Mouse (Mus musculus) liver, embryonic 13.5 days (tissue): ENCODE data around the gene Tsr3. TPM values are rescaled to one million over a fixed set of nuclear protein-coding genes. Genes with fewer than 3 reads are reported as not detected.

Experiments used
- ATAC-seq: fragments of 200-750 bp; cut with Nextera tagmentation; 2 replicates; pipeline ENCODE4 v1.8.0; 2017; ENCODE audit warnings: low read depth, mild to moderate bottlenecking, moderate number of reproducible peaks, moderate library complexity
- DNase-seq: peaks from one replicate; pipeline ENCODE4 v3.0.0; 2022
- H3K27ac ChIP-seq: fragments of 300-500 bp; sonication (generic); 2 replicates; pipeline ENCODE4 v1.5.1; 2015; ENCODE audit warnings: moderate library complexity, mild to moderate bottlenecking, inconsistent platforms
- H3K27me3 ChIP-seq: fragments of 300-500 bp; sonication (generic); 2 replicates; pipeline ENCODE4 v1.6.1; 2015; ENCODE audit warnings: mild to moderate bottlenecking, inconsistent platforms
- H3K36me3 ChIP-seq: fragments of 300-500 bp; sonication (generic); 2 replicates; pipeline ENCODE4 v1.6.1; 2015; ENCODE audit warnings: mild to moderate bottlenecking, inconsistent platforms
- H3K4me1 ChIP-seq: fragments of 300-500 bp; sonication (generic); replicated peaks from 2 replicates; pipeline ENCODE4 v1.6.1; 2015; ENCODE audit warnings: inconsistent platforms
- H3K4me2 ChIP-seq: fragments of 300-500 bp; sonication (generic); 2 replicates; pipeline ENCODE4 v1.6.1; 2015; ENCODE audit warnings: inconsistent platforms, mild to moderate bottlenecking, moderate library complexity
- H3K4me3 ChIP-seq: fragments of 300-500 bp; sonication (generic); replicated peaks from 2 replicates; pipeline ENCODE4 v1.5.1; 2015; ENCODE audit warnings: mild to moderate bottlenecking, inconsistent platforms
- H3K9ac ChIP-seq: fragments of 300-500 bp; sonication (generic); 2 replicates; pipeline ENCODE4 v1.6.1; 2015; ENCODE audit warnings: mild to moderate bottlenecking, inconsistent platforms
- H3K9me3 ChIP-seq: fragments of 300-500 bp; sonication (generic); replicated peaks from 2 replicates; pipeline ENCODE4 v1.6.1; 2016; ENCODE audit warnings: inconsistent platforms
- WGBS: fragments of 180-500 bp; shearing (Covaris S2); methylation state at CpG from one replicate; pipeline ENCODE4 v1.1.7; 2015; ENCODE audit not compliant: insufficient replicate concordance; 5-methylcytosine and 5-hydroxymethylcytosine counted together
- polyA plus RNA-seq: library from polyadenylated mRNA; unstranded; fragments of >200 nt; fragmentation: Nextera tagmentation; extraction: Ambion mirVana; gene quantifications from 2 replicates; pipeline ENCODE4 v1.2.1, GENCODE M21; 2015

The Tsr3 gene
- polyA plus RNA-seq, 1 experiment from 2014 or later, result 24.2 TPM

GRCm38 (mm10) chr17:25248033-25248750, 8.2 kb downstream of the Tsr3 start:
- H3K4me3 ChIP-seq, result no peak overlapping the region
- H3K4me2 ChIP-seq, result no peak overlapping the region
- no peaks in the 10 kb centered on the region for H3K9me3 ChIP-seq
- no peaks in the 10 kb centered on the region for H3K4me1 ChIP-seq
- ATAC-seq (no peak), DNase-seq (no peak)
- WGBS, result 46% methylated on average over 18 of the region's 18 CpGs
- H3K27ac ChIP-seq, result no peak overlapping the region
- peaks cover 15% of the 10 kb centered on the region for H3K36me3 ChIP-seq
- H3K27me3 ChIP-seq, result peaks cover 32% of the 10 kb centered on the region
- no peak overlapping the region for H3K9ac ChIP-seq

GRCm38 (mm10) chr17:25250181-25250835, 10.3 kb downstream of the Tsr3 start:
- Histone ChIP-seq H3K4me3 (no peak overlapping the region), H3K27ac (no peak overlapping the region), H3K36me3 (no peaks in the 10 kb centered on the region), H3K4me1 (no peaks in the 10 kb centered on the region), H3K4me2 (no peak overlapping the region), H3K27me3 (peaks cover 53% of the 10 kb centered on the region), H3K9ac (no peak overlapping the region), H3K9me3 (no peaks in the 10 kb centered on the region)
- WGBS, result 68% methylated on average over 8 of the region's 8 CpGs
- no peak for ATAC-seq
- DNase-seq, result no peak

- Histone ChIP-seq H3K4me2 (no peak overlapping the region), H3K9me3 (no peaks in the 10 kb centered on the region), H3K4me3 (no peak overlapping the region), H3K9ac (no peak overlapping the region), H3K4me1 (peaks cover 12% of the 10 kb centered on the region), H3K27ac (no peak overlapping the region), H3K36me3 (no peaks in the 10 kb centered on the region), H3K27me3 (peaks cover 71% of the 10 kb centered on the region)
- DNase-seq (no peak), ATAC-seq (no peak)
- 46% methylated on average over 3 of the region's 3 CpGs for whole genome bisulfite sequencing
These were observed 12.7 kb downstream of the Tsr3 start for GRCm38 (mm10) chr17:25252643-25253042.

GRCm38 (mm10) chr17:25253760-25254159, 13.8 kb downstream of the Tsr3 start:
- H3K4me1 ChIP-seq, result peaks cover 15% of the 10 kb centered on the region
- no peaks in the 10 kb centered on the region for H3K36me3 ChIP-seq
- ATAC-seq (no peak), DNase-seq (no peak)
- H3K9me3 ChIP-seq, result no peaks in the 10 kb centered on the region
- H3K4me2 ChIP-seq, result no peak overlapping the region
- no peak overlapping the region for H3K9ac ChIP-seq
- WGBS, result 51% methylated on average over 10 of the region's 10 CpGs
- peaks cover 67% of the 10 kb centered on the region for H3K27me3 ChIP-seq
- H3K27ac ChIP-seq, result no peak overlapping the region
- H3K4me3 ChIP-seq, result no peak overlapping the region

DNA sequence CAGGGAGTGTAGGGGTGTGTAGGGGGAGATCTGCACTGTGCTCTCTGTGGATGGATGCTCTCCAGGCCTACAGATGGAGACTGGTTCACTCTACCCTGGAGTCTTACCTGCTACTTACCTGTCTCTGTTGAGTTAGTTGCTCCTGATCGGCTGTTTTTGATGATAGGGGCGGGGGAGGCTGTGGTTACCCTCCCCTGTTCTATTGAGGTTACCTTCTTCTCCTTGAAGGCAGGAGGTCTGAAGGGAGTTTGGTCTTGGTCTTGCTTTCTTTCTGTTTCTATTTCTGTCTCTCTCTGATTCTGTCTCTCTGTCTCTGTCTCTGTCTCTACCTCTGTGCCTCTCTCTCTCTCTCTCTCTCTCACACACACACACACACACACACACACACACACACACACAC, 15.1 kb downstream of the Tsr3 start:
- Histone ChIP-seq H3K36me3 (peaks cover 13% of the 10 kb centered on the region), H3K4me3 (0 out of 2 replicates have a peak overlapping the region, but pooled peaks have one; percentile 43), H3K4me1 (peaks cover 15% of the 10 kb centered on the region), H3K27me3 (peaks cover 67% of the 10 kb centered on the region), H3K4me2 (no peak overlapping the region), H3K27ac (no peak overlapping the region), H3K9me3 (no peaks in the 10 kb centered on the region), H3K9ac (no peak overlapping the region)
- no peak for DNase-seq
- ATAC-seq, result no peak
- 51% methylated on average over 2 of the region's 2 CpGs for WGBS

DNA sequence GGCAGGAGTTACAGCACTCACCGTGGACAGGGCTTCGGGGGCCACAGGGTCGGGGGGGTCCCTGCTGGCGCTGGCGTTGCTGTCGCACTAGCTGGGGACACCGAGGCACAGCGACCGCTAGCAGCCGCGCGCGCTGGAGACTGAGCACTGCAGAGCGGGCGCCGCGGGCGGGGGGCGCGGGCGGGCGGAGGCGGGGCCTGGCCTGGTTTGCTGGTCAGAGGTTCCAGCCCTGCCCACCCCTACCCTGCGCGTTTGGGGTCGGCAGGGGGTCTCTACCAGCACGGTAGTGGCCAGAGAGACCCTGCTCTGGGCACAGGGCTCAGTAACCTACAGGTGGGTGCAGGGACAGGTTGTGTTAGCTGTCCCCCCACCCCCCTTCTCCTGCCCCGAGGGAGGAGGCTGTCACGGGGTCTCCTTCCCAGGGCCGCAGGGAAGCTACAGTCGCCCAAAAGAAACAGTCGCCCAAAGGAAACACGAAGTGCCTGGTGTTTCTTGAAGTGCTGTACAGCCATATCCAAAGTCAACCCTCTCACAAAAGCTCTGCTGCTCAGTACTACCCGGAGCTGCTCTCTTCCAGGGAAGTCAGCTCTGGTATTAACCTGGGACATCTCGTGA, 16.3 kb downstream of the Tsr3 start, which contains the start of gene Baiap3:
Gene Baiap3, minus strand, starts transcription at position 225 of the 615 bp plus-strand sequence.
- ATAC-seq, result 0 out of 2 replicates have a peak, but pooled peaks have one; percentile 3
- Histone ChIP-seq H3K27me3 (peaks cover 62% of the 10 kb centered on the region), H3K9ac (peak within 1 kb of the TSS; percentile 52), H3K27ac (no peak within 1 kb of the TSS), H3K4me3 (peak within 1 kb of the TSS; percentile 43), H3K9me3 (no peaks in the 10 kb centered on the region), H3K4me2 (peak within 1 kb of the TSS; percentile 61), H3K36me3 (peaks cover 18% of the 10 kb centered on the region), H3K4me1 (peaks cover 15% of the 10 kb centered on the region)
- 5% methylated on average over 35 of the region's 35 CpGs for WGBS
- no peak for DNase-seq

DNA sequence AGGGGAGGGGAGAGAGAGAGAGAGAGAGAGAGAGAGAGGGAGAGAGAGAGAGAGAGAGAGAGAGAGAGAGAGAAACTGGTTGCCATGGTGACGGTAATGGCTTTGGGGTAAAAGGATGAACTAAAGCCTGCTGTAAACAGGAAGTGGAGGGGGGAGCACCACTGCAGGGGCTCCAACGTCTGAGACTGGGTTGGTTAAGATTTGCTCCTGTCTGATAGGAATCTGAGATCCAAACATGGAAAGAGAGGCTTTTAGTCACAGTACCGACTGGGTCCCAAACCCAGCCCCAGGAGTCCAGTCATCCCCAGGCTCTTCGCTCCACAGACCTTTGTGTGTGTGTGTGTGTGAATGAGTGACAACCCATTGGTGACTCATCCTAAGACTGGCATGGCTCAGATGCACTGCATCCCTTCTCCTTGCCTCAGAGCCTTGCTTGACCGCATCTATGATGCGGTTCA, 17.9 kb downstream of the Tsr3 start:
- no peak overlapping the region for H3K4me2 ChIP-seq
- peaks cover 48% of the 10 kb centered on the region for H3K27me3 ChIP-seq
- DNase-seq, result no peak
- 45% methylated on average over 6 of the region's 6 CpGs for WGBS
- H3K4me1 ChIP-seq, result peaks cover 15% of the 10 kb centered on the region
- ATAC-seq, result no peak
- no peaks in the 10 kb centered on the region for H3K9me3 ChIP-seq
- H3K36me3 ChIP-seq, result peaks cover 24% of the 10 kb centered on the region
- H3K27ac ChIP-seq, result no peak overlapping the region
- no peak overlapping the region for H3K9ac ChIP-seq
- H3K4me3 ChIP-seq, result no peak overlapping the region

GRCm38 (mm10) chr17:25264453-25264852, 24.5 kb downstream of the Tsr3 start:
- ATAC-seq (no peak), DNase-seq (no peak)
- H3K9ac ChIP-seq, result no peak overlapping the region
- peaks cover 84% of the 10 kb centered on the region for H3K36me3 ChIP-seq
- no peak overlapping the region for H3K4me2 ChIP-seq
- no peaks in the 10 kb centered on the region for H3K9me3 ChIP-seq
- H3K27me3 ChIP-seq, result no peaks in the 10 kb centered on the region
- WGBS, result 69% methylated on average over 3 of the region's 3 CpGs
- peaks cover 3% of the 10 kb centered on the region; the same call in 1 of the 2 replicates for H3K4me1 ChIP-seq
- no peak overlapping the region for H3K27ac ChIP-seq
- H3K4me3 ChIP-seq, result no peak overlapping the region

- Histone ChIP-seq H3K27ac (no peak overlapping the region), H3K36me3 (peaks cover 61% of the 10 kb centered on the region), H3K4me1 (peaks cover 47% of the 10 kb centered on the region), H3K4me3 (peak overlapping the region; percentile 100), H3K9me3 (no peaks in the 10 kb centered on the region), H3K9ac (peak overlapping the region; percentile 99; the same call in 1 of the 2 replicates), H3K27me3 (no peaks in the 10 kb centered on the region), H3K4me2 (peak overlapping the region; percentile 95)
- DNase-seq (no peak), ATAC-seq (no peak)
- whole genome bisulfite sequencing, result 82% methylated on average over 2 of the region's 2 CpGs
These were observed 30.9 kb downstream of the Tsr3 start for GRCm38 (mm10) chr17:25270795-25271335.

DNA sequence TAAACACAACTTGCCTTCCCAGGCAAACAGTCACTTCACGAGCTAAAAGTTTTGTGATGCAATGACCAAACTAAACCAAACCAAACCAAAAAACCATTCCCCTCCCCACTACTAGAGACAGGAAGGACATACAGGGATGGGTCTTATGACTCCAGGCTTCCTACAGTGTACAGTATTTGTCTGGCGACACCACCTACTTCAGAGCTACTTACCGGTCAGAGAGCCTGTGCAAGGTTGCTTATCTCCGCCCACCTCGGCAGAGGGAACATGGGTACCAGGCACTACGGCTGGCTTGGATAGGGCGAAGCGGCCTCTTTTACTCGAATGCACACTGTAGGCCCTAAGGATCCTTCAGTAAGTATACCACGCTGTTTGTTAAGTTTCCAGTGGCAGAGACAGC, 32.4 kb downstream of the Tsr3 start:
- H3K4me1 ChIP-seq, result peaks cover 47% of the 10 kb centered on the region
- H3K27ac ChIP-seq, result peak overlapping the region; percentile 94
- peak overlapping the region; percentile 99 for H3K9ac ChIP-seq
- DNase-seq (peak; percentile 56), ATAC-seq (peak; percentile 53)
- H3K4me3 ChIP-seq, result peak overlapping the region; percentile 100
- whole genome bisulfite sequencing, result 2% methylated on average over 10 of the region's 10 CpGs
- H3K4me2 ChIP-seq, result peak overlapping the region; percentile 95
- H3K36me3 ChIP-seq, result peaks cover 46% of the 10 kb centered on the region
- H3K27me3 ChIP-seq, result no peaks in the 10 kb centered on the region
- H3K9me3 ChIP-seq, result no peaks in the 10 kb centered on the region
